ENCODE assay signal across 18 mouse cellular contexts in the genomic region with DNA sequence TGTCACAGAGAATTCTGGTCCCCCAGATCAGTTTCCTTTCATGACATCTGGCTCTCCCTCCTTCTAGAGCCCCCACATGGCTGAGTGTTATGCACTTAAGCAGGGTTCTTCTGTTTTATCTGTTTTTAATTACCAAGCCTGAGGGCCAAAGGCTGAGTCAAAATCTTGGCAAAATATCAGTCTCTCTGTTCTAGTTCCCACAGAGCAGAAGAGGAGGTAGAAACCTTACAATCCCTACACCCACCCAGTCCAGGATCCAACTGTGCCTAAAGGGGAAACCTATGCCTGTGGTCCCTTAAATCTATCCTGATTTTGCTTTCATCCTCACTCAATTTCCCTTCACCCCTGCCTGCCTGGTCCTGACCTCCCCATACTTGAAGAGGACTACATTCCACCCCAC.
"Had no signal": no experiment of that assay in that cellular context is flagged by ENCODE, and none has a peak within 500 bp of the region (broad histone marks: within the 10 kb centered on the region; RNA-seq: fewer than 3 reads in every experiment).

No protein-coding gene starts in this region.

- H3K27me3 ChIP-seq: intestine, embryonic 15.5 days; limb, embryonic 13.5 days; midbrain, embryonic 12.5 days; midbrain, embryonic 15.5 days; neural tube, embryonic 12.5 days; neural tube, embryonic 15.5 days had no signal

- ATAC-seq: intestine, embryonic 15.5 days; liver, postnatal 0 days; lung, postnatal 0 days; midbrain, embryonic 15.5 days had no signal

- H3K27ac ChIP-seq: intestine, embryonic 15.5 days; limb, embryonic 13.5 days; liver, embryonic 14.5 days; macrophage; midbrain, embryonic 12.5 days; midbrain, embryonic 15.5 days; neural tube, embryonic 12.5 days; neural tube, embryonic 15.5 days had no signal

- H3K36me3 ChIP-seq: intestine, embryonic 15.5 days; limb, embryonic 13.5 days; midbrain, embryonic 12.5 days; midbrain, embryonic 15.5 days; neural tube, embryonic 12.5 days; neural tube, embryonic 15.5 days had no signal

- H3K9me3 ChIP-seq: intestine, embryonic 15.5 days; limb, embryonic 13.5 days; midbrain, embryonic 12.5 days; midbrain, embryonic 15.5 days; neural tube, embryonic 12.5 days; neural tube, embryonic 15.5 days had no signal

- H3K4me1 ChIP-seq: intestine, embryonic 15.5 days; midbrain, embryonic 12.5 days; midbrain, embryonic 15.5 days; neural tube, embryonic 12.5 days; neural tube, embryonic 15.5 days had no signal

- H3K9ac ChIP-seq: intestine, embryonic 15.5 days; limb, embryonic 13.5 days; liver, embryonic 14.5 days; liver, postnatal 0 days; lung, embryonic 14.5 days; midbrain, embryonic 12.5 days; midbrain, embryonic 15.5 days; neural tube, embryonic 12.5 days; neural tube, embryonic 15.5 days had no signal

- H3K4me2 ChIP-seq: intestine, embryonic 15.5 days; limb, embryonic 13.5 days; liver, embryonic 11.5 days; lung, embryonic 14.5 days; midbrain, embryonic 12.5 days; midbrain, embryonic 15.5 days; neural tube, embryonic 12.5 days; neural tube, embryonic 15.5 days had no signal

- DNase-seq: kidney, adult 11 months; kidney, postnatal 10 days; kidney, postnatal 4 days; left cerebral cortex, postnatal 4 days; liver, postnatal 0 days; lung, embryonic 14.5 days; thymus, adult 18-20 months; thymus, postnatal 4 days had no signal

- H3K4me3 ChIP-seq: intestine, embryonic 15.5 days; limb, embryonic 13.5 days; midbrain, embryonic 12.5 days; midbrain, embryonic 15.5 days; neural tube, embryonic 12.5 days; neural tube, embryonic 15.5 days had no signal
